Comparison of ENCODE assay signal across 8 mouse cellular contexts in genomic region chr5:134312691-134313450, GRCm38 (mm10). TPM values are rescaled to one million over a fixed set of nuclear protein-coding genes. Genes with fewer than 3 reads are reported as not detected.
DNase-seq lines count a peak whose midpoint lies in the region; ATAC-seq and TF ChIP-seq lines count a peak whose summit lies in the region.

No protein-coding gene starts in this region.

- H3K4me2 ChIP-seq in embryonic facial prominence, embryonic 13.5 days, result peak overlapping the region; percentile 78
- peak overlapping the region; percentile 62 for H3K4me2 ChIP-seq in midbrain, embryonic 12.5 days (replicated peaks)

- intact Hi-C loops in heart, postnatal 14 days (cut with DNase I), result loop anchor here (5.0 kb wide), 1 partner anchor 36 kb away; no protein-coding TSS in a partner anchor

- H3K36me3 ChIP-seq in ES-E14 (ENCODE audit: control insufficient read depth, insufficient read depth, low read length, poor library complexity, severe bottlenecking), result peaks cover 7% of the 10 kb centered on the region
- H3K36me3 ChIP-seq in embryonic facial prominence, embryonic 13.5 days, result peaks cover 27% of the 10 kb centered on the region
- peaks cover 32% of the 10 kb centered on the region for H3K36me3 ChIP-seq in midbrain, embryonic 12.5 days

- H3K27ac ChIP-seq in ES-E14 (ENCODE audit: insufficient read depth, low read depth, low read length, poor library complexity, severe bottlenecking), result peak overlapping the region; percentile 96
- H3K27ac ChIP-seq in embryonic facial prominence, embryonic 13.5 days, result peak overlapping the region; percentile 100
- H3K27ac ChIP-seq in midbrain, embryonic 12.5 days (replicated peaks), result peak overlapping the region; percentile 100

- peaks cover 2 to 8% of the 10 kb centered on the region in 2 experiments; a peak in 2 of 4 replicates for H3K4me1 ChIP-seq in ES-E14 (ENCODE audit: control insufficient read depth in 2 of 2, insufficient read depth in 2 of 2, low read length in 2 of 2, poor library complexity in 1 of 2)
- H3K4me1 ChIP-seq in embryonic facial prominence, embryonic 13.5 days, result peaks cover 40% of the 10 kb centered on the region
- peaks cover 26% of the 10 kb centered on the region for H3K4me1 ChIP-seq in midbrain, embryonic 12.5 days

- H3K4me3 ChIP-seq in ES-E14 (ENCODE audit: insufficient read depth in 1 of 2, low read depth in 1 of 2, low read length in 2 of 2, poor library complexity in 1 of 2, severe bottlenecking in 1 of 2), result peak overlapping the region; percentile 84 to 95
- H3K4me3 ChIP-seq in embryonic facial prominence, embryonic 13.5 days, result peak overlapping the region; percentile 82
- H3K4me3 ChIP-seq in midbrain, embryonic 12.5 days, result peak overlapping the region; percentile 89

- no peaks in the 10 kb centered on the region for H3K27me3 ChIP-seq in embryonic facial prominence, embryonic 13.5 days
- H3K27me3 ChIP-seq in midbrain, embryonic 12.5 days, result no peaks in the 10 kb centered on the region

- 3% methylated on average over 19 of the region's 19 CpGs for WGBS in embryonic facial prominence, embryonic 13.5 days
- 3% methylated on average over 19 of the region's 19 CpGs for WGBS in midbrain, embryonic 12.5 days

- peak; percentile 55 to 76 for DNase-seq in adrenal gland, adult (ENCODE audit: inconsistent age in 2 of 2, low spot score in 1 of 2)
- DNase-seq in adrenal gland, postnatal 25 days, result no peak
- no peak for DNase-seq in ES-E14 (ENCODE audit: low read depth, low spot score)
- DNase-seq in heart, postnatal 14 days, result peak; percentile 19 to 28
- peak; percentile 34 for DNase-seq in left cerebral cortex, adult 11 months (ENCODE audit: low spot score)
- DNase-seq in thymus, postnatal 25 days, result peak; percentile 30

- no peak for ATAC-seq in embryonic facial prominence, embryonic 13.5 days (ENCODE audit: insufficient number of reproducible peaks, insufficient read depth, low FRiP score, low TSS enrichment, low read depth)
- no peak for ATAC-seq in midbrain, embryonic 12.5 days (ENCODE audit: low FRiP score, low read depth)

- in situ Hi-C loops in ES-E14 (cut with MboI; ENCODE audit: low sequenced_read_pairs in 2 of 2, unreplicated experiment in 2 of 2), result no loop called here

- H3K9me3 ChIP-seq in ES-E14 (ENCODE audit: control insufficient read depth, insufficient read depth, low read depth, low read length), result no peaks in the 10 kb centered on the region
- H3K9me3 ChIP-seq in embryonic facial prominence, embryonic 13.5 days, result no peaks in the 10 kb centered on the region
- H3K9me3 ChIP-seq in midbrain, embryonic 12.5 days, result no peaks in the 10 kb centered on the region

- peak overlapping the region; percentile 90 for H3K9ac ChIP-seq in ES-E14 (ENCODE audit: insufficient read depth, low read depth, low read length, poor library complexity, severe bottlenecking)
- peak overlapping the region; percentile 99 for H3K9ac ChIP-seq in embryonic facial prominence, embryonic 13.5 days
- peak overlapping the region; percentile 93 for H3K9ac ChIP-seq in midbrain, embryonic 12.5 days (replicated peaks)

TF ChIP-seq in ES-E14, 5 proteins besides CTCF, POLR2A, EP300 and RAD21:
- TF ChIP-seq MAFK (IDR thresholded peaks at IDR 0.05; ENCODE audit: insufficient read depth, low read depth, low read length) (peak; percentile 61; the same call in 1 of the 2 replicates), ZNF384 (IDR thresholded peaks at IDR 0.05; ENCODE audit: low read depth, low read length) (peak; percentile 93), ZC3H11A (IDR thresholded peaks at IDR 0.05; ENCODE audit: borderline replicate concordance, low read depth, low read length) (no peak), HCFC1 (IDR thresholded peaks at IDR 0.05; ENCODE audit: borderline replicate concordance, insufficient read depth, low read length) (0 out of 2 replicates have a peak, but pooled peaks have one; percentile 37)
TF ChIP-seq in ES-E14: peak in this region for 3.

RNA-seq across cellular contexts. Expression of gene Gtf2i, which starts 1.7 kb away (rescaled TPM):
- 236 and 293 TPM in 2 replicates for total RNA-seq in adrenal gland, postnatal 25 days (2021)
- 64.3 and 81.0 TPM in 2 replicates for total RNA-seq in ES-E14 (2012; rRNA removed)
- polyA plus RNA-seq in embryonic facial prominence, embryonic 13.5 days (2015; fragmentation: Nextera tagmentation; extraction: Ambion mirVana), result 225 and 236 TPM in 2 replicates
- total RNA-seq in heart, postnatal 14 days (2021), result 100 to 1,000 TPM; 188 to 204 TPM
- polyA plus RNA-seq in midbrain, embryonic 12.5 days (2016; fragmentation: Nextera tagmentation; extraction: Ambion mirVana), result 220 and 243 TPM in 2 replicates

Comparison
In these comparisons a context has a peak if more than half of its experiments do, and no peak if none do; other contexts are left out.
1. DNase-seq: peak in adrenal gland, adult (2 of 2), heart, postnatal 14 days (2 of 2), left cerebral cortex, adult 11 months (single experiment) and thymus, postnatal 25 days (single experiment); none in adrenal gland, postnatal 25 days (single experiment) and ES-E14 (single experiment).
2. Peak in every context shown above with its lines, with median percentiles within 50 percentile points of each other: H3K27ac ChIP-seq, H3K4me3 ChIP-seq and H3K9ac ChIP-seq.